Comparison of ENCODE assay signal across 8 mouse cellular contexts in the genomic region with DNA sequence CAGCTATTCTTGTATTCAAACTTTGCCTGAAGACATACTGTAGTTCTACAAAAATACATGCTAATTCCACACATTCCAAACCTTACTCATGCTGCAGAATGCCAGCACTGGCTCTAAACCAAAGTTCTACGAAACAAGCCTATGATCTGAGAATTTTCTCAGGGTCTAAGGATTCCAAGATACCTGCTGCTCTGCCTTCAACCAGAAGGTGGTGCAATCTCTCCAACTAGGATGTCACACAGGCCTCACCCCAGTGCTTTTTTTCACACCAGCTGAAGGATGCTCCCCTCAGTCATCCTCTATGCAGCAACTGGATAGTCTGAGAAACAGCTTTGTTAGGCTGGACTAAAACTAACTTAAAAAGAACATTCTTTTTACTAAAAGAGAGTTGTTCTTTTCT.
DNase-seq lines count a peak whose midpoint lies in the region; ATAC-seq lines count a peak whose summit lies in the region.

No protein-coding gene starts in this region.

- DNase-seq in ES-CJ7 (ENCODE audit: low read depth, low spot score) = peak; percentile 67
- peak; percentile 94 for DNase-seq in brain, adult 2 months (ENCODE audit: low read depth, low spot score)
- peak; percentile 91 for DNase-seq in fibroblast of lung, adult 2 months (ENCODE audit: low read depth)
- DNase-seq in heart, postnatal 14 days = peak; percentile 61 to 78
- DNase-seq in kidney, postnatal 4 days = peak; percentile 75 to 80
- peak; percentile 83 to 88 for DNase-seq in right cerebral cortex, adult 2 months (ENCODE audit: low spot score in 2 of 2)
- DNase-seq in urinary bladder, postnatal 4 days (ENCODE audit: low spot score in 2 of 2) = peak; percentile 37 to 65

- no peaks in the 10 kb centered on the region for H3K27me3 ChIP-seq in lung, embryonic 15.5 days

- H3K4me3 ChIP-seq in lung, embryonic 15.5 days = no peak overlapping the region

- H3K36me3 ChIP-seq in lung, embryonic 15.5 days = no peaks in the 10 kb centered on the region

- H3K4me1 ChIP-seq in lung, embryonic 15.5 days = no peaks in the 10 kb centered on the region

- WGBS in lung, embryonic 15.5 days = 16% methylated on average over 1 of the region's 1 CpGs

- H3K9me3 ChIP-seq in lung, embryonic 15.5 days = no peaks in the 10 kb centered on the region

- H3K4me2 ChIP-seq in lung, embryonic 15.5 days = no peak overlapping the region

- 0 out of 2 replicates have a peak, but pooled peaks have one; percentile 55 for ATAC-seq in lung, embryonic 15.5 days (ENCODE audit: borderline replicate concordance, extremely low read depth, low FRiP score, low TSS enrichment)

- H3K27ac ChIP-seq in lung, embryonic 15.5 days = no peak overlapping the region

- H3K9ac ChIP-seq in lung, embryonic 15.5 days = no peak overlapping the region

- intact Hi-C loops in heart, postnatal 14 days (cut with DNase I) = loop anchor here (1.0 kb wide), 2 partner anchors 49 to 132 kb away; no protein-coding TSS in a partner anchor
